16 mouse cellular contexts compared by ENCODE assay signal in the genomic region with DNA sequence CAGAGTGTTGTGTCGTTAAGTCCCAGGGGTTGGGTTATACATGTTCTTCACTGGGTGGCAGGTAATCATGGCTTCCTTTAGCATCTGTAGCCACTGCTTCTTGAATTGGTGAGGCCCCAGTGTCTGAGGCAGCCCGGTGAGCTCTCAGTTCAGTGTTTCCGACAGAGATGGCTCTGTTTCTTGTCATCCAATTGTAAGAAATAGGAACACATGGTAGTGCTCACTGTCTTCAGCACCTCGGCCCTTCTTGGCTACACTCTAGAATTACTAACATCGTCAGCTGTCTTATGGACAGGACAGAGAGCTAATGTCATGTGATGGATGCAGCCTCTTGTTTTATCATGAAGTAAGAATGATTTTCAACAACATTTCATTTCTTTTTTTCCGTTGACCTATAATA.
"Had no signal": no experiment of that assay in that cellular context is flagged by ENCODE, and none has a peak within 500 bp of the region (broad histone marks: within the 10 kb centered on the region; RNA-seq: fewer than 3 reads in every experiment).

No protein-coding gene starts in this region.

- H3K27me3 ChIP-seq: midbrain, embryonic 15.5 days; neural tube, embryonic 12.5 days had no signal

- H3K27ac ChIP-seq: kidney, embryonic 15.5 days; limb, embryonic 15.5 days; liver, embryonic 12.5 days; macrophage; midbrain, embryonic 15.5 days; neural tube, embryonic 12.5 days; stomach, postnatal 0 days had no signal

- DNase-seq: kidney, adult 2 months; kidney, postnatal 14 days; layer of hippocampus, postnatal 36 days; lung, embryonic 14.5 days; lung, postnatal 10 days; retina, postnatal 1 day; right cerebral cortex, postnatal 4 days; thymus, postnatal 4 days had no signal

- ATAC-seq: liver, embryonic 12.5 days; midbrain, embryonic 15.5 days had no signal

- H3K4me3 ChIP-seq: kidney, embryonic 15.5 days; limb, embryonic 15.5 days; liver, embryonic 12.5 days; megakaryocyte, embryonic 14.5 days; midbrain, embryonic 15.5 days; neural tube, embryonic 12.5 days had no signal

- H3K36me3 ChIP-seq: kidney, embryonic 15.5 days; limb, embryonic 15.5 days; liver, embryonic 12.5 days; midbrain, embryonic 15.5 days; neural tube, embryonic 12.5 days had no signal
